Mouse (Mus musculus) ES-E14 (cell line): ENCODE results near the gene Retsat. TPM values are rescaled to one million over a fixed set of nuclear protein-coding genes. Genes with fewer than 3 reads are reported as not detected.

Experiments used
- DNase-seq: peaks from one replicate; pipeline ENCODE4 v3.0.0-alpha.2; 2013; ENCODE audit warnings: low read depth, low spot score
- H3K27ac ChIP-seq: 2 replicates; pipeline ENCODE4 v1.5.1; 2012; ENCODE audit warnings: low read depth, mild to moderate bottlenecking, low read length, moderate library complexity, mixed read lengths; ENCODE audit not compliant: poor library complexity, insufficient read depth, severe bottlenecking
- H3K36me3 ChIP-seq: 2 replicates; pipeline ENCODE4 v1.6.1; 2012; ENCODE audit warnings: mild to moderate bottlenecking, low read length, moderate library complexity, mixed read lengths; ENCODE audit not compliant: control insufficient read depth, poor library complexity, insufficient read depth, severe bottlenecking
- H3K4me1 ChIP-seq, 2 experiments: fragments of 150-350 bp in 1 of 2; sonication (generic) in 1 of 2; 2 replicates each; pipeline ENCODE4 v1.6.1; 2012; ENCODE audit warnings: low read length in 2 of 2, mild to moderate bottlenecking in 1 of 2, mixed read lengths in 1 of 2; ENCODE audit not compliant: control insufficient read depth in 2 of 2, insufficient read depth in 2 of 2, poor library complexity in 1 of 2
- H3K4me3 ChIP-seq, 2 experiments: fragments of 150-350 bp in 1 of 2; sonication (generic) in 1 of 2; 2 replicates each; pipeline ENCODE4 v1.5.1; 2012; ENCODE audit warnings: low read length in 2 of 2, low read depth in 1 of 2, mild to moderate bottlenecking in 1 of 2, mixed read lengths in 1 of 2; ENCODE audit not compliant: insufficient read depth in 1 of 2, poor library complexity in 1 of 2, severe bottlenecking in 1 of 2
- H3K9ac ChIP-seq: 2 replicates; pipeline ENCODE4 v1.6.1; 2012; ENCODE audit warnings: low read depth, mild to moderate bottlenecking, low read length, mixed read lengths; ENCODE audit not compliant: poor library complexity, insufficient read depth, severe bottlenecking
- H3K9me3 ChIP-seq: fragments of 150-350 bp; sonication (generic); 2 replicates; pipeline ENCODE4 v1.6.1; 2012; ENCODE audit warnings: low read depth, mild to moderate bottlenecking, low read length; ENCODE audit not compliant: control insufficient read depth, insufficient read depth
- CHD2 ChIP-seq: IDR thresholded peaks from 2 replicates; pipeline ENCODE4 v1.6.1; 2014; ENCODE audit warnings: mild to moderate bottlenecking, low read depth, low read length, inconsistent platforms
- HCFC1 ChIP-seq: IDR thresholded peaks from 2 replicates; pipeline ENCODE4 v1.6.1; 2012; ENCODE audit warnings: low read length, inconsistent platforms, borderline replicate concordance; ENCODE audit not compliant: insufficient read depth
- MAFK ChIP-seq: IDR thresholded peaks from 2 replicates; pipeline ENCODE4 v1.6.1; 2014; ENCODE audit warnings: mild to moderate bottlenecking, low read depth, low read length, inconsistent platforms; ENCODE audit not compliant: insufficient read depth
- ZC3H11A ChIP-seq: IDR thresholded peaks from 2 replicates; pipeline ENCODE4 v1.6.1; 2012; ENCODE audit warnings: low read depth, mild to moderate bottlenecking, inconsistent platforms, low read length, borderline replicate concordance
- ZNF384 ChIP-seq: IDR thresholded peaks from 2 replicates; pipeline ENCODE4 v1.6.1; 2012; ENCODE audit warnings: low read depth, low read length, inconsistent platforms
- in situ Hi-C, 2 experiments: fragments of 600-800 bp; cut with MboI; formaldehyde crosslinking; loops; one replicate each; pipeline ENCODE4 v1.15.1; 2025; ENCODE audit warnings: low sequenced_read_pairs in 2 of 2, inconsistent platforms in 1 of 2; ENCODE audit not compliant: unreplicated experiment in 2 of 2
- total RNA-seq: library from RNA; depleted of rRNA; stranded (reverse); fragments of 300-350 nt; gene quantifications from 2 replicates; pipeline ENCODE4 v1.2.3, GENCODE M21; 2012; rRNA removed

Retsat gene
- total RNA-seq, 1 experiment = 20.2 TPM

- Histone ChIP-seq H3K4me1 (peaks cover 5% of the 10 kb centered on the region in 2 experiments; a peak in 3 of 4 replicates), H3K27ac (0 out of 2 replicates have a peak overlapping the region, but pooled peaks have one; percentile 36), H3K36me3 (no peaks in the 10 kb centered on the region), H3K9ac (peak overlapping the region; percentile 43; the same call in 1 of the 2 replicates), H3K4me3 (peak overlapping the region; percentile 54 to 60), H3K9me3 (no peaks in the 10 kb centered on the region)
- in situ Hi-C loops = no loop called here
- TF ChIP-seq ZC3H11A = no peak
- no peak for TF ChIP-seq HCFC1
- no peak for TF ChIP-seq CHD2
- TF ChIP-seq MAFK = no peak
- TF ChIP-seq ZNF384 = no peak
- DNase-seq = no peak
Measured at GRCm38 (mm10) chr6:72655309-72656052, 57.2 kb downstream of the Retsat start.

- TF ChIP-seq HCFC1 (no peak), ZC3H11A (no peak), CHD2 (no peak), MAFK (no peak), ZNF384 (no peak)
- no peaks in the 10 kb centered on the region for H3K36me3 ChIP-seq
- no peak overlapping the region for H3K27ac ChIP-seq
- peaks cover 4 to 5% of the 10 kb centered on the region in 2 experiments; a peak in 3 of 4 replicates for H3K4me1 ChIP-seq
- H3K9ac ChIP-seq = no peak overlapping the region
- no peak for DNase-seq
- H3K4me3 ChIP-seq = peak overlapping the region in 1 of 2 experiments; percentile 54; a peak in 2 of 4 replicates
- H3K9me3 ChIP-seq = no peaks in the 10 kb centered on the region
- in situ Hi-C loops = no loop called here
Measured at GRCm38 (mm10) chr6:72656053-72656442, 57.8 kb downstream of the Retsat start.

GRCm38 (mm10) chr6:72658006-72658405 is 59.7 kb downstream of the Retsat start:
- H3K27ac ChIP-seq = no peak overlapping the region
- peaks cover 4 to 5% of the 10 kb centered on the region in 2 experiments; a peak in 3 of 4 replicates for H3K4me1 ChIP-seq
- no peak overlapping the region for H3K4me3 ChIP-seq
- DNase-seq = peak; percentile 49
- in situ Hi-C loops = no loop called here
- H3K36me3 ChIP-seq = no peaks in the 10 kb centered on the region
- no peak overlapping the region for H3K9ac ChIP-seq
- no peak; the same call in 1 of the 2 replicates for TF ChIP-seq ZC3H11A
- no peak for TF ChIP-seq ZNF384
- no peak for TF ChIP-seq HCFC1
- no peak for TF ChIP-seq MAFK
- TF ChIP-seq CHD2 = no peak
- no peaks in the 10 kb centered on the region for H3K9me3 ChIP-seq

Other genes with a start within 250 kb of the Retsat start
- 21.2 and 26.1 TPM in 2 replicates for gene Tmem150a, start 243.0 kb upstream of the Retsat start, total RNA-seq
- gene Rnf181, start 231.5 kb upstream of the Retsat start, total RNA-seq = 57.2 and 62.0 TPM in 2 replicates
- gene Vamp5, start 218.0 kb upstream of the Retsat start, total RNA-seq = 1.0 and 1.2 TPM in 2 replicates
- 25.6 and 44.0 TPM in 2 replicates for gene Vamp8, start 207.8 kb upstream of the Retsat start, total RNA-seq
- gene Ggcx, start 184.2 kb upstream of the Retsat start, total RNA-seq = 22.6 and 25.2 TPM in 2 replicates
- gene Mat2a, start 158.9 kb upstream of the Retsat start, total RNA-seq = 407 and 469 TPM in 2 replicates
- gene Sh2d6, start 76.8 kb upstream of the Retsat start, total RNA-seq = not detected in 2 replicates
- 41.8 and 58.4 TPM in 2 replicates for gene Capg, start 54.1 kb upstream of the Retsat start, total RNA-seq
- gene Elmod3, start 62 bp upstream of the Retsat start, total RNA-seq = 4.3 and 4.8 TPM in 2 replicates
- 56.4 and 57.7 TPM in 2 replicates for gene Tgoln1, start 18.5 kb downstream of the Retsat start, total RNA-seq
- gene Tcf7l1, start 190.8 kb downstream of the Retsat start, total RNA-seq = 12.5 and 14.5 TPM in 2 replicates